Mouse (Mus musculus): ENCODE measurements around the gene Tsr1. TPM values are rescaled to one million over a fixed set of nuclear protein-coding genes. Genes with fewer than 3 reads are reported as not detected.
A peak's percentile ranks its signal among the peaks of the same experiment; 100 is the strongest.

Gene Tsr1
- total RNA-seq, 2 experiments from 2014 or later: 19.7 to 20.2 TPM

DNA sequence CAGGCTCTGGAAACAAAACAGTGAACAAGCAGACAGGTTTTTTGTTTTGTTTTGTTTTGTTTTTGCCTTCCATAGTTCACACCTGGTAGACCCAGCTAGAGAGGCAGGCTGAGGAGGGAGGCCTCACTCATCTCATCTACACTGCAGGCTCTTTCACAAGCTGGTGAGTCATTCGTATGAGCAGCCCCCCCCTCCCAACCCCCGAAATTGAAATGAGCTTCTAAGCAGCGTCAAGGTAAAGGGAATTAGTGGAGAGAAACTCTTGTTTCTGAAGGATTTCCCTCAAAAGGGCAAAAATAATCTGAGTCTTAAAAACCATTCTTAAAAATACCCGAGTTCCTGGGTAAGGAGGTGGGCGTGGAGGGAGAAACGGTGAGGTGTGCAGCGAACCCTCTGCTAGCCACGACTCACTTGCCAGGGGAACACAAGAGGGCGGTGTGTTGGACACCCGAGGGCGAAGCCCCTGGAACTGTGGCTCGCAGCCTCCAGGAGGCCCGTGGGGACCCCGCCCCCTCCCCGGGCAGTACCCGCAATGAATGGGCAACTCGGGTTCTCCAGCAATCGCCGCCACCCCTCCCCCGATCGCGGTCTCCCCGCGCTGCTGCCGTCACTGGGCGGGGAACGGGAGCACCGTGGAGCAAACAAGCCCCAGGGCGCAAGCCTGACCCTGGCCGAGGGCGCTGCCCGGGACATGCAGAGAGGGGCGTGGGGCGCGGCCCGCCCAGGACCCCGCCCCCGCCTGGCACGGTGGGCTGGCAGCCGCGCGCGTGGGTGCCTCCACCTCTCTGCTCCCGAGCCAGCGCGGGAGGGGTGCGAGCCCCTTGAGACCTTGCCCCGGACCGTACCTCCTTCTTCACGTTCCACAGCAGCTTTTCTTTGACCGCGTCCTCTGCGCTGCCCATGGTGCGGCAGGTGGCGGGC, 1.6 kb upstream of the Tsr1 start:
- intact Hi-C loops (cut with DNase I): loop anchor here (1.0 kb wide), 1 partner anchor 19 kb away; no protein-coding TSS in a partner anchor
- DNase-seq: peak; percentile 49 to 62

DNA sequence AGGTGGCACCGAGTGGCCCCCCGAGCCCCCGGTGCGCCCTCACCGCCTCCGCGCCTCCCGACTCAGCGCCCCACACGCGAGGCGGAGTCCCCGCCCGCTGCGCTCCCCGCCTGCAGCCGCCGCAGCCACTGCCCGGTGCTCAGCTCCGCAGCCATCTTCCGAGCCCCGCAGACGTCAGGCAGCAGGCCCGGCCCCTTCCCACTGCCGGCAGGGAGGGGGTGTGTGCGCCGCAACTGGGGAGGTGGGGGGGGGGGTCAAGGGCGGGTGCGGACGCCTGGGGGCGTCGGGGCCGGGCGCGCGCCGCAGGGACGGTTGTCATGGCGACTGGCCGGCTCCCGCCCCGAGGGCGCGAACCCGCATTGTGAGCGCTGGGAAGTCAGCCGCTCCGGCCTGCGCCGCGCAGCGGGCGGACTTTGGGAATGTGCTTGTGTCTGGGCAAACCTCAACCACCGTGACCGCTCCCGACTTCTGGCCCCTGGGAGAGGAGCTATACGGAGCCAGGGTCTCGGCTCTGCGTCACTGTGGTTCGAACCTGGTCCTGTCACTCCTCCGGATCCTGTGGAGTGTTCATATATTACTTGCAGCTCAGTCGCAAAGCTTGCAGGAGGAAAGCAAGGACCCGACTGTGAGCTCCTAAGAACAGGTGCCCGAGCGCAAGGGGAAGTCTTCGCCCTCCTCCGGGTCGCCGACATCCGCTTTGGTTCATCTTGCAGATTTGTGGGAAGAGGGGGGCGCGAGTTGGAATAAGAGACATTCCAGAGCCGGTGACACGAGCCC, 782 bp upstream of the Tsr1 start, which contains the start of gene Sgsm2:
Gene Sgsm2 (minus strand): TSS at position 160 of the 777 bp plus-strand sequence.
- peak; percentile 66 to 74 for DNase-seq
- intact Hi-C loops (cut with DNase I): loop anchor here (1.0 kb wide), 1 partner anchor 20 kb away; no protein-coding TSS in a partner anchor

DNA sequence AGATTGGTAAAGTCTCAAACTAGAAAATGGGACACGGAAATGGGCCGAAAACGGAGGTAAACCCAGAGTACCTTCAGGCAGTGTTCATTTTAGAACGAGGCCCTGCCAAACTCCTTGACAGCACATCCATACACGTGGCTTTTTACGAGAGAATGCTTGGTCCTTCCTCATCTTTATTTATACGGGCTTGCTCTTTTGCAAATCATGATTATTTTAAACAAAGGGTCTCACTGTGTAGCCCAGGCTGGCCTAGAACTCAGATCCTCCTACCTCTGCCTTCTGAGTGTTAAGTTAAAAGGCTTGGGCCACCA, 601 bp downstream of the Tsr1 start:
- intact Hi-C loops (cut with DNase I): no loop called here
- DNase-seq: no peak

DNA sequence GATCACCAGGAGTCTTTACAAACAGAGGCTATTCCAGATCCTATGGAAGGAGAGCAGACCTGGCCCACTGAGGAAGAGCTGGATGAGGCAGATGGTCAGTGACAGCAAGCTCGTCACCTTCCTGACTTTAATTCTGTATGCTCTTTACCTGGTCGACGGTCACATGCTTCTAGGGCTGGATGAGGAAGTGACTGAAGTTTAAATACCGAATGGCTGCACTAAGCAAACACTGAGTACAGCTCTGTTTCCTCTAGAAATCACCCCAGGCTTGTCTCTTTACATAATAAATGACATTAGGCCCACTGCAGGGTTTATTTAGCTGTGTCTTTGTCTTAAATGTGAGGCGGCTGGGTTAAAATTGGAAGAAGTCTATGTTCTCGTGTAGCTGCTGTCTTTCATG, 3.7 kb downstream of the Tsr1 start:
- intact Hi-C loops (cut with DNase I): no loop called here
- no peak for DNase-seq

DNA sequence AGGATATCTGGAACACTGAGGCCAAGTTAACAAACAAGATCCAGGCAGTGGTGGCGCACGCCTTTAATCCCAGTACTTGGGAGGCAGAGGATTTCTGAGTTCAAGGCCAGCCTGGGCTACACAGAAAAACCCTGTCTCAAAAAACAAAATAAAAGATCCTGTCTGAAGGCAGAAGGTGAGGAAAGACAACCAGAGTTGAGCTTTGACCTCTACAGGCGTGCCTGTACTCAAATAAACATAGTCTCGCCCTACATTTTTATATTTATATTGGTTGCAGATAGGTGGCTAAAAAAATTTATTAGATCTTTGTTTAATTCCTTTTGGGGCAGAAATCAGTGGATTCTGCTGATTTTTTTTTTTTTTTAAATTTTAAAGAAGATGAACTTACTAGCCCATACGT, 4.5 kb downstream of the Tsr1 start:
- intact Hi-C loops (cut with DNase I): no loop called here
- no peak for DNase-seq

DNA sequence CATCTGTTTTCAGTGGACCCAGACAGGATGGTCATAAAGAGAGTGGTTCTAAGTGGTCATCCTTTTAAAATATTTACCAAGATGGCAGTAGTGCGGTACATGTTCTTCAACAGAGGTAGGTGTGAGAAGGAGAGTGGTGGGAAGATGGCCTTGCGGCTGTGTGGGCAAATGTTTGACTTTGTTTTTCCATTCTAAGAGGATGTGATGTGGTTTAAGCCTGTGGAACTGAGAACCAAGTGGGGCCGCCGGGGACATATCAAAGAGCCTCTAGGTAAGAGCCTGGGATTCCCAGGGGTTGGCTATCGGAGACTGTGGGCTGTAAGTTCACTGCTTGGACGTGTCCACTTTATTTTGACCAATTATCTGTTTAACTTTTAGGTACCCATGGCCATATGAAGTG, 10.0 kb downstream of the Tsr1 start:
- DNase-seq: no peak
- intact Hi-C loops (cut with DNase I): no loop called here

DNA sequence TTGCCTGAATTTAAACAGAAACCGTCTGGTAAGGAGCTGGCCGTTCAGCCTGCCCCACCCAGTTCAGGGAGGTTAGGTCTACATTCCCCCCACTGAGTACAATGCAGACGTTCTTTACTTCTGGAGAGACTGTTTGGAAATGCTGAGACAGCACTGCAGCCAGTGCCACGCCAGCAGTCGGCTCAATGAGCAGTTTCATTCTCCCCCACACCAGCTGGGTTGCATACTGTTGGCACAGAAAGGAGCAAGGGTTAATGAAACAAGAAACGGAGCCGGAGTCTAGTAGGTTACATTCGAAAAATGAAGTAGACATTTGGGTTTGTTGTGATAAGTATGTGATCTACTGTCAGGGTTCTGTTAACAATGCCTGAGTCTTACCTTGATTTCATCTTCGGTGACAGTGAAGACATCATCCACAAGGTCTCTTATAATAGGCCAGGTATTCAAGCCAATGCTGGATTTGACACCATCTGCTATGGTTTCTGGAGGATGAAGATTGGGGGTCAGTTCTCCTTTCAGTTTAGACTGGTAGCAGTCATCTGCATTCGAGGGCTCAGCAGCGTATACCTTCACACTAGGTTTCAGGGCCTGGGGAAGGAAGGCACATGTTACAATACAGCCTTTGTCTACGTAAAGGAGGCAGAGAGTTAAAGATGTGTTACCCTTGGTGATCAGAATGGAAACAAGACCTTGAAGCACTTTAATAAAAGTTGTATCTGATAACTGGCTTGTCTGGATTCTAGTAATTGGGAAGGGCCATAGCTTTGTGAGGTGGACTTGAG, 10.9 kb downstream of the Tsr1 start:
- no peak for DNase-seq
- intact Hi-C loops (cut with DNase I): no loop called here

DNA sequence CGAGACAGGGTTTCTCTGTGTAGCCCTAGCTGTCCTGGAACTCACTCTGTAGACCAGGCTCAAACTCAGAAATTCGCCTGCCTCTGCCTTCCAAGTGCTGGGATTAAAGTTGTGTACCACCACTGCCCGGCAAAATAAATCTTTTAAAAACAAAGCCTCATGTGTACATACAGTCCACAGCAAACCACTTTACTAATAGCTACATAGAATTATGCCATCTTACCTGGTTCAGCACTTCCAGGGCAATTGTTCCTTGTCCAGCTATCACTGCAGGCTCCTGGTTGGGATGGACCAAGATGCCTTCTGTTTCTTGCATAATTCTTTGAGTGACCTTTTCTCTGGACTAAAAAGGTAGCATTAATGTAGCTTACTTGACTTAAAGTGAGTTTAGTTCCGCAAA, 12.1 kb downstream of the Tsr1 start:
- intact Hi-C loops (cut with DNase I): no loop called here
- DNase-seq: no peak

DNA sequence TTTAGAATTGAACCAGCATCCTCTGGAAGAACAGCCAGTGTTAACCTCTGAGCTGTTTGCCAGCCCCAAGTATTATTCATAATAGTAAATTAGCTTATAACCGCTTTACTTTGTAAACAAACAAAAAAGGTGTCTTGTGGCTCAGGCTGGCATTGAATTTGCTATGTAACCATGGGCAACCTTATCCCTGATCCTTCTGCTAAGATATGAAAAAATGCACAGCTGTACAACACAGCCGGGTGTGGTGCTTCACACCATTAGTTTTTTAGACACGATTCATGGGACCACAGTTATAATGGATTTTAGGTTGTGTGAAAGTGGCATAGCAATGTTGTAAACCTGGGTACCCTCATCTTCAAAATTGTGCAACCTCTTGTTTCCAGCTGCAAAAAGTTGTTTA, 14.6 kb downstream of the Tsr1 start:
- intact Hi-C loops (cut with DNase I): no loop called here
- no peak for DNase-seq

DNA sequence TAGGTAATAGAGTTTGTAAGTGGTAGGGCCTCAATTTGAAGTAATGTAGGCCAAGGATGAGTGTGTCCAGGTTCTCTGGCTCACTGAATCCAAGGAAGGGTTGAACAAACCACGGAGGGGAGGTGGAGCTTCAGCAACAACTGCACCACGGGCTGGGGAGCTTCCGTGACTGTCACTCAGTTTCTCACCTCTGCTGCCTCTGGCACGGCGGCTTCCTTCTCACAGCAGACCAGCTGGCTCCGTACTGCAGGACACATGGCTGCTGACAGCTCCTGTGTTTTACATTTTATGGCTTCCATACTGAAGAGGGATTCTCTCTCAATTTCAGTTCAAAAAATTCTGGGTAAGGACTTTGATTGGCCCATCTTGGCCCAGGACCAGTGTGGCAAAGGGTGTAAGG, 21.4 kb downstream of the Tsr1 start:
- intact Hi-C loops (cut with DNase I): no loop called here
- no peak for DNase-seq

DNA sequence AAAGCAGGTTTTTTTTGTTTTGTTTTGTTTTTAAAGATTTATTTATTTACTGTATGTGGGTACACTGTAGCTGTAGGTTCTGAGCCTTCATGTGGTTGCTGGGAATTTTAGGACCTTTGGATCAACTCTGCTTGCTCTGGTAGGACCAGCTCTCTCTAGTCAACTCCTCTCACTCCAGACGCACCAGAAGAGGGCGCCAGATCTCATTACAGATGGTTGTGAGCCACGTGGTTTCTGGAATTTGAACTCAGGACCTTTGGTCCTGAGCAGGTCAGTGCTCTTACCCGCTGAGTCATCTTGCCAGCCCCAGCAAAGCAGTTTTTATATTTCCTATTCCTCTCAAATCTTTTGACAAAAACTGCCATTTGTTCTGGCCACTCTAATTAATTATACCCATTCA, 26.3 kb downstream of the Tsr1 start:
- peak; percentile 23 to 33 for DNase-seq
- intact Hi-C loops (cut with DNase I): no loop called here

DNA sequence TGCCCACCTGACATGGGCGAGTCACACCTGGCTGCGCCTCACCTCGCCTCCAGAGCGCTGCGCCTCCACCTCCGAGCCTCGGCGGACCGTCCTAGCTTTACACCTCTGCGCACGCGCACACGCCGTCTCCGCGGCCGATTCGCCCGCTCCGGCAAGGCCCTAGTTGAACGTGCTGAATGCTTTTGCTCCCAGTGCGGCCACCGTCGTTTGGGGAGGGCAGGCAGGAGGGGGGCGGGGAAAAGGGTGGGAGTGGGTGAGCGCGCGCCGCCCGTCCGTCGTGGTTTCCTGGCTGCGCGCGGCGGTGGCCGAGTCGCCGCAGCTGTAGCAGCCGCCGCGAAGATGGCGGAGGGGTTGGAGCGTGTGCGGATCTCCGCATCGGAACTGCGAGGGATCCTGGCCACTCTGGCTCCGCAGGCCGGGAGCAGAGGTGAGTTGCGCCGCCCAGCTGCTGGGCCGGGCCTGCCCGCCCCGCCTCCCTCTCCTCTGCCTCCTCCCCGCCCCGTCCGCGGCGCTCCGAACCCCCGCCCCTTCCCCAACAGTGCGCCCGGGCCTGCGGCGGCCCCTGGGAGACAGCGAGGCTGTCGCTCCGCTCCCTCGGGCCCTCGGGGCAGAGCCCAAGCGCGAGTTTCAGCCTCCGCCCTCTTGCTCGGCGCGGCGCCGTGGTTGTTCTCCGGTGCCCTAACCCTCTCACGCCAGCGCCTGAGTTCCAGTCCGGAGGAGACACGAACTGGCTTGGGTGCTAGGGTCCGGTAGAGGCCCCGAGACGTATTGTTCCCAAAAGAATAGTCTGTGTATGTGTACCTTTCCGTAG, 27.9 kb downstream of the Tsr1 start, which contains the start of the genes Smg6 and Srr:
Gene Smg6 (plus strand): TSS at position 247 of the 811 bp plus-strand sequence.
Gene Srr (minus strand): TSS at position 372 of the 811 bp plus-strand sequence.
- DNase-seq: peak; percentile 89 to 94
- intact Hi-C loops (cut with DNase I): loop anchor here (5.0 kb wide), 1 partner anchor 242 kb away; the partner anchor contains the start of gene Hic1

DNA sequence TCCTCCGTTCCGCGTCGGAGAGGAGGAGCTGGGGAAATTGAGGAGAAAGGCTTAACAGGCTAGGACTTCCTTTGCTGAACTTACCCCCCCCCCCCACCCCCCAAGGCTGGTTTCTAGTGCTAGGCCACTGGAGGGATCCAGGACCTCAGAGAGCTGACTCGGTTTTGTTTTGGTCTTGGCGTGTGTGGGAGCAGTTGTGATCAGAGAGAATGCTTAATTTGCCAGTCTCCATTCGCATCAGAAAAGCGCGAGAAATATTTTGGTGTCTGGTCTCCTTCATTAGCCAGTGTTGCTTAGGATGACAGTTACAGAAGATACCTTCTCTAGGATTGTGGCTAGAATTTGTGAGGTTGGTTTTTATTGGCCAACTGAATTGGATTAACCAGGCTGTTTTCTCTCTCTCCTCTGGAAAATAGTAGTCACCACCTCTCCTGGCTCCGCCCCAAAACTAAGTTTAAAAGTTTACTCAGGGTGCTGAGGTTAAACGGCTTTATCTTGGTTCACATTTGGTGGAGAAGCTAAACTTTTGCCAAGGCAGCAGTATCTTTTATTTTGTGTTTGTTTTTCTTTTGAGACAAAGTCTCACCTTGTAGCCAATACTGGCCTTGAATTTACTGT, 28.6 kb downstream of the Tsr1 start:
- intact Hi-C loops (cut with DNase I): loop anchor here (5.0 kb wide), 1 partner anchor 241 kb away; the partner anchor contains the start of gene Hic1
- DNase-seq: peak; percentile 44 to 49

DNA sequence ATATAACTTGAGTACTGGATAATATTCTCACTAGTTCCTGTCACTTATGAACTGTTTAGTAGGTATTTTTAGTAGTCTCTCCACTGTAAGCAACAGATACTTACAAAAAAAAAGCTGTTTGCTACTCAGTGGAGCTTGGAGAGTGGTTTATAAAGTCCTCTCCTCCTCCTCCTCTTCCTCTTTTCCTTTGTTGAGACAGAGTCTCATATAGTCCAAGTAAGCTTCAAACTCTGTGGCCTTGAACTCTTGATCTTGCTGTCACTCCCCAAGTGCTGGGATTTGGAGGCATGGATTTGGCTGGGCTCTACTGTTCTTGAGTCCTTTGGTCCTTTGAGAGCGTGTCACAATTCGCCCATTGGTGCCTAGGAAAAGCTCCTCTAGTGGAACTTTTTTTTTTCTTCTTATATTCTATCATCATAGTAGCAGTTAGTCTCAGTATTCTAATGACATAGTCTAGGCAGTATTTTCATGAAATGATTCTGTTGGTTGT, 29.4 kb downstream of the Tsr1 start:
- DNase-seq: no peak

DNA sequence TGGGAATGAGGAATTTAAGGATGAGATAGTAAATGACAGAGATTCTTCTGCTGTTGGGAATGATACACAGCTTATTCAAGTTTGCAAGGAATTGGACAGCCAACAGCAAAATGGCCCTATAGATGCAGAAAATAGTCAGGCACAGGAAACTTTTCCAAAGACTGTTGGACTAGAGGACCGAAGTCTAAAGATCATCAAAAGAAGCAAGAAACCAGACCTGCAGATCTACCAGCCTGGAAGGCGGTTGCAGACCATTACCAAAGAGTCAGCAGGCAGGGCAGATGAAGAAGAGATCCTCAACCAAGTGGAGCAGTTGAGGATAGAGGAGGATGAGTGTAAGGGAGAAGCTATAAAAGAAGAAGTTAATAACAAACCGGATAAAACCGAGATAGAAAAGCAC, 31.2 kb downstream of the Tsr1 start:
- intact Hi-C loops (cut with DNase I): loop anchor here (5.0 kb wide), 1 partner anchor 238 kb away; the partner anchor contains the start of gene Hic1
- DNase-seq: no peak

More for the DNA sequence above, 29.4 kb downstream of the Tsr1 start:
- intact Hi-C loops (cut with DNase I): loop anchor here (5.0 kb wide), 1 partner anchor 240 kb away; the partner anchor contains the start of gene Hic1

DNA sequence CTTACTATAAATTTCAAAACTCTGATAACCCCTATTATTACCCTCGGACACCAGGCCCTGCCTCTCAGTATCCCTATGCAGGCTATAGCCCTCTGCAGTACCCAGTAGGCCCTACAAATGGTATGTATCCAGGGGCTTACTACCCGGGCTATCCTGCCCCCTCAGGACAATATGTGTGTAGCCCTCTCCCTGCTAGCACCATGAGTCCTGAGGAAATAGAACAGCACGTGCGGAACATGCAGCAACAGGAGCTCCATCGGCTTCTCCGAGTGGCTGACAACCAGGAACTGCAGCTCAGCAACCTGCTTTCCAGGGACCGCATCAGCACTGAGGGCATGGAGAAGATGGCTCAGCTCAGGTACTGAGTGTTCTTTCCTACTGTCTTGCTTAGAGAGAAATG, 32.5 kb downstream of the Tsr1 start:
- intact Hi-C loops (cut with DNase I): no loop called here
- DNase-seq: no peak

DNA sequence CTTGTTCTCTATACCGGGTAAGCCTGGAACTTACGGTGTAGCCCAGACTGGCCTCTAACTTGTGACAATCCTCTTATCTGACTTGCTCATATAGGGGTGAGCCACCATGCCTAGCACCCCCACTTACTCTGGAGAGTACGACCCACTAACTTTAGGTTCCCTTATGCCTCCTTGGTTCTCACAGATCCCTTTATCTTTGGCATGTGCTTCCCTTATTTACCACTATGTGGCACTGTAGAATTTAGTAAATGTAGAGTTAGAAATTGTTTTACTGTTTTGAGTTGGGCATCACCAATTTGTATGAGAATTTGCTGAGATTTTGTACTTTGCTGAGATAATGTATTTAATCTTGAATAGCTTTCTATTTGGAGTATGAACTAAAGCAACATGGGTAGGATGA, 48.5 kb downstream of the Tsr1 start:
- DNase-seq: no peak
- intact Hi-C loops (cut with DNase I): loop anchor here (1.0 to 2.0 kb wide), 3 partner anchors 34 to 344 kb away; partner anchors contain the start of gene Hic1

DNA sequence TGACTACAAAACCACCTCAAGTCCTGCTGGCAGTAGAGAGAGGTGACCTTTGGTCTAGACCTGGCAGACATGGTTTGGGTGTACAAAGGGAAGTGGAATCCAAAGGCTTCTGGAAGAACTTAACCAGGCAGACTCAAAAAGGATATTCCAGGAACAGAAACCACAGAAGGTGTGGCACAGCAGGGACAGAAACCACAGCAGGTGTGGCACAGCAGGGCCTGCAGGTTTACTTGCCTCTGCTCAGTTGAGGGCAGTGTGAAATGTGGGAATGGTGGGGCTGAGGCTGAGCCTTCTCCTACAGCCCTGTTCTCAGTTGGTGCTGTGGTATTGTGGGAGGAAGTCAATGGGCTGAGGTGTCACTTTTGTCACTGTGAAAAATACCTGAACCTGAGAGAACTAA, 57.0 kb downstream of the Tsr1 start:
- intact Hi-C loops (cut with DNase I): no loop called here

DNA sequence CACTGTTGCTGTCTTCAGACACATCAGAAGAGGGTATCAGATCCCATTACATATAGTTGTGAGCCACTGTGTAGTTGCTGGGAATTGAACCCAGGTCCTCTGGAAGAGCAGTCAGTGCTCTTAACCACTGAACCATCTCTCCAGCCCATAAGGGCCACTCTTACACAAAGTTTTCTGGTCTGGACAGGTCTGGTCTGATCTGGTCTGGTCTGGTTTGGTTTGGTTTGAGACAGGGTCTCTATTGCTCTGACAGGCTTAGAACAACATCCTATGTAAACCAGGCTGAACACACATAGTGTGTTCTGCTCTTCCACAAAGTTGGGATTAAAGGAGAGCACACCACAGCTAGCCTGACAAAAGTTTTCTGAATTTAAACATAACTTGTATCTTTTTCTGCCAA, 58.1 kb downstream of the Tsr1 start:
- intact Hi-C loops (cut with DNase I): no loop called here
- DNase-seq: no peak

More for the DNA sequence above, 57.0 kb downstream of the Tsr1 start:
- DNase-seq: no peak

All from heart, postnatal 36 days (tissue).